ENCODE assay signal across 28 mouse cellular contexts in the genomic region with DNA sequence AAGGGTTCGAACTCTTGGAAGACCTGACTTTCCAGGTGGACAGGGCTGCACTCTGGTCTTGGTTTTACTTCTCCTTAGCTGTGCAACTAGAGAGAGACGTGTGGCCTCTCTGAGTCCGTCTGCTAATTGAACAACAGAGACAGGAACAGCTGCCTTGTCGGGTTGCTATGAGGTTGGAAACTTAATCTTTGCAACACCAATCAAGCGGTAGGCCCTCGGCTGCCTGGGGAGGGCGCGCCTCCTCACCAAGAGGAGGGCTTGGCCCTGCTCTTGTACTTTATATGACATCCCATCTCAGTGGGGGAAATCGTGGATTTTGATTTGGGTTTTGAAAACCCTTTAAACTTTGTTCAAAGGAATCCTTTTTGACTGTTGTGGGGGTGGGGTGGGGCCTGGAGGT. TPM values are rescaled to one million over a fixed set of nuclear protein-coding genes. Genes with fewer than 3 reads are reported as not detected.
DNase-seq lines count a peak whose midpoint lies in the region; ATAC-seq lines count a peak whose summit lies in the region.
"Had no signal": no experiment of that assay in that cellular context is flagged by ENCODE, and none has a peak within 500 bp of the region (broad histone marks: within the 10 kb centered on the region; RNA-seq: fewer than 3 reads in every experiment).

No protein-coding gene starts in this region.

- DNase-seq in hindbrain, embryonic 11.5 days (ENCODE audit: low spot score): no peak
- peak; percentile 66 to 67 for DNase-seq in spleen, postnatal 36 days (ENCODE audit: low spot score in 2 of 2)
- no peak for DNase-seq in spleen, postnatal 14 days (ENCODE audit: low spot score in 2 of 2)
- DNase-seq in splenic B cell, adult 2 months (ENCODE audit: low read depth, low spot score): peak; percentile 54
- no peak for DNase-seq in ovary, postnatal 14 days (ENCODE audit: low spot score)
- DNase-seq: adrenal gland, adult 2 months; adrenal gland, postnatal 14 days; cerebellum, adult 11-12 months; cerebellum, adult 8-10 months; cerebellum, postnatal 10 days; cerebellum, postnatal 36 days; embryo, embryonic 11 days; gastrocnemius, postnatal 10 days; gastrocnemius, postnatal 36 days; heart, adult 2 months; heart, postnatal 14 days; heart, postnatal 4 days had no signal

- ATAC-seq in hindbrain, embryonic 13.5 days (ENCODE audit: low FRiP score): no peak
- no peak for ATAC-seq in hindbrain, embryonic 11.5 days (ENCODE audit: low FRiP score)
- ATAC-seq: CD4-positive, CD25-positive, alpha-beta regulatory T cell, adult 4 months; forebrain, embryonic 16.5 days; hindbrain, embryonic 16.5 days had no signal

- peaks cover 43% of the 10 kb centered on the region for H3K4me1 ChIP-seq in hindbrain, embryonic 13.5 days (replicated peaks)
- no peaks in the 10 kb centered on the region for H3K4me1 ChIP-seq in hindbrain, embryonic 11.5 days (replicated peaks; ENCODE audit: control insufficient read depth, insufficient read depth, low read length)
- H3K4me1 ChIP-seq: embryonic facial prominence, embryonic 15.5 days; heart, embryonic 10.5 days; heart, embryonic 13.5 days had no signal

- 0 out of 2 replicates have a peak overlapping the region, but pooled peaks have one; percentile 44 for H3K27ac ChIP-seq in hindbrain, embryonic 13.5 days
- H3K27ac ChIP-seq in hindbrain, embryonic 11.5 days (ENCODE audit: low read depth, low read length): no peak overlapping the region
- H3K27ac ChIP-seq: embryonic facial prominence, embryonic 15.5 days; heart, adult 2 months; heart, embryonic 10.5 days; heart, embryonic 13.5 days; hindbrain, embryonic 12.5 days had no signal

- no peaks in the 10 kb centered on the region for H3K27me3 ChIP-seq in hindbrain, embryonic 13.5 days
- H3K27me3 ChIP-seq in hindbrain, embryonic 11.5 days (ENCODE audit: control insufficient read depth, insufficient read depth, low read length): no peaks in the 10 kb centered on the region
- H3K27me3 ChIP-seq in splenic B cell, adult 2 months (ENCODE audit: control insufficient read depth, insufficient read depth, low read length, poor library complexity, severe bottlenecking): no peaks in the 10 kb centered on the region
- H3K27me3 ChIP-seq: embryonic facial prominence, embryonic 15.5 days; heart, embryonic 13.5 days; hindbrain, embryonic 12.5 days had no signal

- H3K4me2 ChIP-seq in hindbrain, embryonic 13.5 days: no peak overlapping the region
- H3K4me2 ChIP-seq in hindbrain, embryonic 11.5 days (replicated peaks; ENCODE audit: low read depth, low read length): no peak overlapping the region
- H3K4me2 ChIP-seq: embryonic facial prominence, embryonic 15.5 days; heart, embryonic 13.5 days; hindbrain, embryonic 12.5 days had no signal

- no peak overlapping the region for H3K9ac ChIP-seq in hindbrain, embryonic 13.5 days
- no peak overlapping the region for H3K9ac ChIP-seq in hindbrain, embryonic 11.5 days (ENCODE audit: low read depth, low read length)
- H3K9ac ChIP-seq: embryonic facial prominence, embryonic 15.5 days; heart, embryonic 13.5 days; hindbrain, embryonic 12.5 days had no signal

- 81% methylated on average over 9 of the region's 9 CpGs for WGBS in hindbrain, embryonic 13.5 days
- WGBS in hindbrain, embryonic 11.5 days: 86% methylated on average over 9 of the region's 9 CpGs

- no peak overlapping the region for H3K4me3 ChIP-seq in hindbrain, embryonic 13.5 days
- H3K4me3 ChIP-seq in hindbrain, embryonic 11.5 days (ENCODE audit: low read depth, low read length): no peak overlapping the region
- H3K4me3 ChIP-seq: embryonic facial prominence, embryonic 15.5 days; heart, adult 2 months; heart, embryonic 10.5 days; heart, embryonic 13.5 days; hindbrain, embryonic 12.5 days had no signal

- no peaks in the 10 kb centered on the region for H3K9me3 ChIP-seq in hindbrain, embryonic 13.5 days
- H3K9me3 ChIP-seq in hindbrain, embryonic 11.5 days (ENCODE audit: control insufficient read depth, low read length): no peaks in the 10 kb centered on the region
- H3K9me3 ChIP-seq: embryonic facial prominence, embryonic 15.5 days; heart, embryonic 10.5 days; heart, embryonic 13.5 days; hindbrain, embryonic 12.5 days had no signal

- peaks cover 42% of the 10 kb centered on the region for H3K36me3 ChIP-seq in hindbrain, embryonic 13.5 days
- H3K36me3 ChIP-seq in hindbrain, embryonic 11.5 days (ENCODE audit: control insufficient read depth, insufficient read depth, low read length): no peaks in the 10 kb centered on the region
- peaks cover 2% of the 10 kb centered on the region; the same call in 1 of the 2 replicates for H3K36me3 ChIP-seq in splenic B cell, adult 2 months (ENCODE audit: control insufficient read depth, insufficient read depth, low read length, poor library complexity, severe bottlenecking)

RNA-seq across cellular contexts. Expression of a gene that starts 12.0 kb away (rescaled TPM):
- polyA plus RNA-seq in hindbrain, embryonic 13.5 days (2015; fragmentation: Nextera tagmentation; extraction: Ambion mirVana): 106 and 111 TPM in 2 replicates
- 128 and 135 TPM in 2 replicates for polyA plus RNA-seq in hindbrain, embryonic 11.5 days (2014; fragmentation: Nextera tagmentation; extraction: Ambion mirVana)

RNA-seq across cellular contexts. Expression of a gene that starts 42.1 kb away (rescaled TPM):
- polyA plus RNA-seq in hindbrain, embryonic 13.5 days (2015; fragmentation: Nextera tagmentation; extraction: Ambion mirVana): 10.5 and 10.7 TPM in 2 replicates
- polyA plus RNA-seq in hindbrain, embryonic 11.5 days (2014; fragmentation: Nextera tagmentation; extraction: Ambion mirVana): 1.8 and 2.4 TPM in 2 replicates
- polyA plus RNA-seq: CD4-positive, CD25-positive, alpha-beta regulatory T cell, adult 4 months; heart, adult 2 months; heart, embryonic 10.5 days; heart, embryonic 13.5 days; heart, embryonic 16.5 days had no signal

RNA-seq across cellular contexts. Expression of a gene that starts 44.3 kb away (rescaled TPM):
- polyA plus RNA-seq in hindbrain, embryonic 13.5 days (2015; fragmentation: Nextera tagmentation; extraction: Ambion mirVana): 6.7 and 13.6 TPM in 2 replicates
- polyA plus RNA-seq in hindbrain, embryonic 11.5 days (2014; fragmentation: Nextera tagmentation; extraction: Ambion mirVana): 1.2 and 1.7 TPM in 2 replicates
- polyA plus RNA-seq: adrenal gland, adult 2 months; CD4-positive, CD25-positive, alpha-beta regulatory T cell, adult 4 months; embryonic facial prominence, embryonic 11.5 days; embryonic facial prominence, embryonic 15.5 days; forebrain, embryonic 11.5 days; forebrain, embryonic 16.5 days had no signal

Comparison
In these comparisons a context has a peak if more than half of its experiments do, and no peak if none do; other contexts are left out.
1. DNase-seq: peak in spleen, postnatal 36 days (2 of 2) and splenic B cell, adult 2 months (single experiment); none in hindbrain, embryonic 11.5 days (single experiment), spleen, postnatal 14 days (0 of 2) and ovary, postnatal 14 days (single experiment).